Mouse (Mus musculus) brain, adult 2 months (tissue): ENCODE measurements around the gene Dnajc10.

Experiments
- DNase-seq: peaks from one replicate; pipeline ENCODE4 v3.0.0; 2011; ENCODE audit warnings: low read depth, low spot score

The Dnajc10 gene

GRCm38 (mm10) chr2:80315242-80316161 lies at the start of gene Dnajc10:
Dnajc10 (plus strand) TSS chr2:80315466.
- peak; percentile 95 for DNase-seq

- DNase-seq, result peak; percentile 90
These were observed 48.4 kb upstream of the Dnajc10 start for GRCm38 (mm10) chr2:80266894-80267293.

GRCm38 (mm10) chr2:80268053-80268452 lies 47.2 kb upstream of the Dnajc10 start:
- peak; percentile 58 for DNase-seq

GRCm38 (mm10) chr2:80271431-80271830 lies 43.8 kb upstream of the Dnajc10 start:
- DNase-seq, result no peak

GRCm38 (mm10) chr2:80273038-80273437 lies 42.2 kb upstream of the Dnajc10 start:
- DNase-seq, result no peak

- DNase-seq, result no peak
These were observed 41.5 kb upstream of the Dnajc10 start for GRCm38 (mm10) chr2:80273763-80274162.

GRCm38 (mm10) chr2:80275136-80275535 lies 40.1 kb upstream of the Dnajc10 start:
- peak; percentile 74 for DNase-seq

- no peak for DNase-seq
These were observed 33.1 kb upstream of the Dnajc10 start for GRCm38 (mm10) chr2:80282214-80282613.

GRCm38 (mm10) chr2:80286397-80286796 lies 28.9 kb upstream of the Dnajc10 start:
- no peak for DNase-seq

- DNase-seq, result no peak
These were observed 23.1 kb upstream of the Dnajc10 start, which contains the start of gene Prdx6b for GRCm38 (mm10) chr2:80292172-80292571. Prdx6b (plus strand) TSS chr2:80292472.

GRCm38 (mm10) chr2:80298334-80298733 lies 16.9 kb upstream of the Dnajc10 start:
- DNase-seq, result no peak

- no peak for DNase-seq
These were observed 14.5 kb upstream of the Dnajc10 start for GRCm38 (mm10) chr2:80300806-80301205.

GRCm38 (mm10) chr2:80303957-80304356 lies 11.3 kb upstream of the Dnajc10 start:
- no peak for DNase-seq

GRCm38 (mm10) chr2:80307701-80308100 lies 7.6 kb upstream of the Dnajc10 start:
- DNase-seq, result no peak

- no peak for DNase-seq
These were observed 5.5 kb upstream of the Dnajc10 start for GRCm38 (mm10) chr2:80309775-80310174.

- no peak for DNase-seq
These were observed 4.5 kb upstream of the Dnajc10 start for GRCm38 (mm10) chr2:80310772-80311171.

GRCm38 (mm10) chr2:80311350-80311749 lies 3.9 kb upstream of the Dnajc10 start:
- DNase-seq, result no peak

- DNase-seq, result peak; percentile 25
These were observed 1.1 kb upstream of the Dnajc10 start for GRCm38 (mm10) chr2:80314201-80314600.

GRCm38 (mm10) chr2:80314854-80315241 lies 418 bp upstream of the Dnajc10 start:
- no peak for DNase-seq

- DNase-seq, result no peak
These were observed 7.6 kb downstream of the Dnajc10 start for GRCm38 (mm10) chr2:80322878-80323277.

GRCm38 (mm10) chr2:80325779-80326178 lies 10.5 kb downstream of the Dnajc10 start:
- DNase-seq, result no peak

GRCm38 (mm10) chr2:80327272-80327671 lies 12.0 kb downstream of the Dnajc10 start:
- DNase-seq, result no peak

- DNase-seq, result no peak
These were observed 13.8 kb downstream of the Dnajc10 start for GRCm38 (mm10) chr2:80328961-80329653.
